Mouse (Mus musculus): ENCODE data around the gene Gm21973.

The Gm21973 gene

DNA sequence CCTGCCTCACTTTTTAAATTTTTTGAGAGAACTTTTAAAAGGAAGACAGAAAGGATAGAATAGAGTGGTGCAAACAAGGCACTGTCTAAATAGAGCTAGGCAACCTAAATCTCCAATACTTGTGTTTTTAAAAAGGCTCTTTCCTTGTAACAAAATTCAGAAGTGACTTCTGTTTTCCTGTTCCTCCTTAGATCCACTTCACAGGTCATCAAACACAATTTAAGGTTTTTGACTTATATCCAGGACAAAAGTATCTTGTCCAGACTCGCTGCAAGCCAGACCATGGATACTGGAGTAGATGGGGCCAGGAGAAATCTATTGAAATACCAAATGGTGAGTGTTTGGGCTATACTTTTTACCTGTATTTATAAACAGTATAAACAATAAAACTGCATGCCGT lies at the start of gene Gm21973:
Gene Gm21973 (plus strand): TSS at position 301 of the 400 bp plus-strand sequence.
- DNase-seq (ENCODE audit: low spot score): no peak

- DNase-seq (ENCODE audit: low spot score): no peak
Measured at GRCm38 (mm10) chr15:10276386-10276785, 48.8 kb upstream of the Gm21973 start.

GRCm38 (mm10) chr15:10277461-10277860 lies 47.7 kb upstream of the Gm21973 start:
- DNase-seq (ENCODE audit: low spot score): no peak

DNA sequence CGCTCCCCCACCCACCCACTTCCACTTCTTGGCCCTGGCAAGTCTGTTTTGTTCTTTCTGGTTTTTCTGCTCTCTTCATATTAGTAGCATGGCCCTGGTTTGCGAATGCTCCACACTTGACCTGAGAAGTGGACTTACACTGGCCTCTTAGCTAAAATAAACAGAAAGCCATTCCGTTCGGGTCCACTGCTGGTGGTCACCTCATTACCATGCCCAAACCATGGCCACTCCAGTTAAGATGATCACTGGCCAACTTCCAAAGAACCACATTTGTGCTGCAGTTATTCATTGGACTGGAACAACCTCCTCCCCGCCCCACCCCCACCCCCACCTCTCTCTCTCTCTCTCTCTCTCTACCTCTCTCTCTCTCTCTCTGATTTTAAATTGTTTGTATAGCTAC lies 43.6 kb upstream of the Gm21973 start:
- DNase-seq (ENCODE audit: low spot score): no peak

GRCm38 (mm10) chr15:10283661-10284060 lies 41.5 kb upstream of the Gm21973 start:
- DNase-seq (ENCODE audit: low spot score): no peak

DNA sequence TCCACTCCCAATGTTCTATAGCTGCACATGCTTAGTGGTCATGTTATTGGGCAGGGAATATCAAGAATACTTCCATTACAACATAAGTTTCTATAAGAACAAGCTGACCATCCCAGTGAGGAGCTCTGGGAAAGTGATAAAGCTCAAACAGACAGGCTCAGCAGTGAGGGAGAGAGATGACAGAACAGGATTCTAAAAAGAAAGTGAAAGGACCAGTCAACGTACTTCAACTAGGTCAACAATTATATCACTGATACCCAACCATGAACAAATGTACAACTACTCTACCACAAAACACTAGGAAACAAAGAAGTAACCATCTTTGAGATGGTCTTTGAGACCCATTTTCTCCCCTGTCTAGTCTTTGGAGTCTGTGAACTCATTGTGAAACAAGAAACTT lies 28.6 kb upstream of the Gm21973 start:
- DNase-seq (ENCODE audit: low spot score): no peak

- no peak for DNase-seq (ENCODE audit: low spot score)
Measured at GRCm38 (mm10) chr15:10298058-10298457, 27.1 kb upstream of the Gm21973 start.

DNA sequence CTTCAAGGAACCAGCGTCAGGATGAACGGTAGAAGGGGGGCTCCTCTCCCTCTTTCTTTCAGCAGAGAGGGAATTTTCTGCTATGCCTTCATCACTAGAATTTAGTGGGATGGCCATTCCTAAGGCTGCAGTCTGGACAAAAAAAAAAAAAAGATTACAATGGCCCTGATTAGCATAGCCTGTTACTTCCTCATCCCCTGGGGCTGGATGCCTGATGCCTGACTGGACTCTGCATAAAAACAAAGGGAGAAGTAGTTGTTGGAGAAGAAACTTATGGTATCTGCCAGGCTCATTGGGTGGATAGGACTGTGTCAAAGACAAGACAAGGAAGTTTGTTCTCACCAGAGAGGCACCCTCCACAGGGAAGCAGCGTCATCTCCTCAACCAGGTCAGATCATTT lies 25.7 kb upstream of the Gm21973 start:
- DNase-seq (ENCODE audit: low spot score): no peak

GRCm38 (mm10) chr15:10306461-10306860 lies 18.7 kb upstream of the Gm21973 start:
- DNase-seq (ENCODE audit: low spot score): no peak

DNA sequence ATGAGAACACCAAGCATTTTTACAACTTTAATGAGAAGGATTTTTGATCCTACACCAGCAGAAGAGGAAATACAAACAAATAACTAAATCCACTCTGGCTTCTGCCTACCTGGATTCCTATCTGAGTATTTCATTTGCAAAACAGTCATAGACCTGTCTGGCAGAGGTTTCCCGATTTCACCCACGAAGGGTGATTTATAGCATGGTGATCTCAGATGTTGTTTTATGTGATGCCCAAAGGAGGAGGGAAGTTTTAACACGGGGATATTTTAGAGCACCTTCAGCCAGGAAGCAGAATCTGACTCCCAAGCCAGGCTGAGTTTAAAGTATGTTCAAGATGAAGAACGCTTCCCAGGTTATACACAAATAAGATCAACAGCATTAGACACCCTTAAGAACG lies 13.4 kb upstream of the Gm21973 start:
- DNase-seq (ENCODE audit: low spot score): no peak

DNA sequence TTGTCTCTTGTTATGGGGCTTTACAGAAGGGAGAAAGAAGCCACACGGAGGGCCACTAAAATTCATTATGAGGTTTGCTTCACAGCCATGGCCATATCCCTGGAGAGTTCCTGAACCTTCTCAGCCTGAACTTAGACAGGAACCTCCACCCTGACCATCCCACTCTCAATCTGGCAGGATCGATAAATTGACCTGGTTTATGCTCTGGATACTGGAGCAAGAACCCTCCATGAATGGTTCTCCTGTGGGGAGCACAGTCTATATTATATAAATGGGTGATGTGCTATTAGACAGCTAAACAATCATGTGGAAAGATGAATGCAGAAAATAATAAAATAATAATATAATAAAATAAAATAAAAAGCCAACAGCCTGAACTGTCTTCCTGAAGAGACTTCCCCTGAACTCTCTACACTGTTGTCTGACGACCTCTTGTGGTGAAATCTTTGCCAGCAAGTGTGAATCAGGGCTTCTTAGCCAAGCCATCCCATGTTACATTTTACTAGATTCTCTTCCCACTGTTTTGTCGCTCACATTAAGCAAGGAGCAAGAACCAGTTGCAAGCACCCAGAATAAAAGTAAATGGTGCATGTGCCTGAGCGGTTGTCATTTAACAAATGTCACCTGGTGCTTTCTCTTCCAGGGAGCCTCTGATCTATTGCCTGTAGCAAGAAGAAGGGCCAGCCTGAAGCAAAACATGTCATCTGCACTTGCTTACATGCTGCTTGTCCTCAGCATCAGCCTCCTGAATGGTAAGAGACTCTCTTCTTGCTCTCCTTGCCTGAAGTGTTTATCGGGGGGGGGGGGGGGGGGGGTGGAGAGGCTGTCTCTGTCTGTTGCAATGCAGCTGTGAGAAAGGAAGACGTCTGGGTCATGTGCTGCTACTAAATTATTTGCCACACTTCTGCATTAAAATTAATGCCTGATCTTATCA lies 11.4 kb upstream of the Gm21973 start:
- DNase-seq (ENCODE audit: low spot score): no peak

DNA sequence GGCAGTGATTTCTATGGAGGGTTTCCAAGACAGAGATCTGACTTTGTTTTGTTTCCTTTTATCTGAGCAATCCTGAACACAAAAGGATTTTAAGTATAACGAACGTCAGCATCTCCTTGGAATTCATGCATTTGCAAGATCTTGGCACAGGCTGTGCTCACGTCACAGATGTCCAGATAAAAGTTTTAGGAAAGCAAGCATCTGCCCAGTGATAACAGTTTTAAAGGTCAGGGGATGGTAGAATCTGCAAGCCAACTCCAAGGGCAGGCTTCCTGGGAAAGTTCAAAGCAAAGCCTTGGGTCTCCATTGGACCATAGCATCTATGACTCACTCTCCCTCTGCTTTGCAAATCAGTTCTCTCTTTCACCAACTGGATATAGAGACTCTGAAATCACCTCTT lies 5.4 kb downstream of the Gm21973 start:
- no peak for DNase-seq (ENCODE audit: low spot score)

GRCm38 (mm10) chr15:10332566-10332965 lies 7.4 kb downstream of the Gm21973 start:
- DNase-seq (ENCODE audit: low spot score): no peak

GRCm38 (mm10) chr15:10338606-10339005 lies 13.4 kb downstream of the Gm21973 start:
- DNase-seq (ENCODE audit: low spot score): no peak

- no peak for DNase-seq (ENCODE audit: low spot score)
Measured at GRCm38 (mm10) chr15:10347044-10347443, 21.9 kb downstream of the Gm21973 start.

DNA sequence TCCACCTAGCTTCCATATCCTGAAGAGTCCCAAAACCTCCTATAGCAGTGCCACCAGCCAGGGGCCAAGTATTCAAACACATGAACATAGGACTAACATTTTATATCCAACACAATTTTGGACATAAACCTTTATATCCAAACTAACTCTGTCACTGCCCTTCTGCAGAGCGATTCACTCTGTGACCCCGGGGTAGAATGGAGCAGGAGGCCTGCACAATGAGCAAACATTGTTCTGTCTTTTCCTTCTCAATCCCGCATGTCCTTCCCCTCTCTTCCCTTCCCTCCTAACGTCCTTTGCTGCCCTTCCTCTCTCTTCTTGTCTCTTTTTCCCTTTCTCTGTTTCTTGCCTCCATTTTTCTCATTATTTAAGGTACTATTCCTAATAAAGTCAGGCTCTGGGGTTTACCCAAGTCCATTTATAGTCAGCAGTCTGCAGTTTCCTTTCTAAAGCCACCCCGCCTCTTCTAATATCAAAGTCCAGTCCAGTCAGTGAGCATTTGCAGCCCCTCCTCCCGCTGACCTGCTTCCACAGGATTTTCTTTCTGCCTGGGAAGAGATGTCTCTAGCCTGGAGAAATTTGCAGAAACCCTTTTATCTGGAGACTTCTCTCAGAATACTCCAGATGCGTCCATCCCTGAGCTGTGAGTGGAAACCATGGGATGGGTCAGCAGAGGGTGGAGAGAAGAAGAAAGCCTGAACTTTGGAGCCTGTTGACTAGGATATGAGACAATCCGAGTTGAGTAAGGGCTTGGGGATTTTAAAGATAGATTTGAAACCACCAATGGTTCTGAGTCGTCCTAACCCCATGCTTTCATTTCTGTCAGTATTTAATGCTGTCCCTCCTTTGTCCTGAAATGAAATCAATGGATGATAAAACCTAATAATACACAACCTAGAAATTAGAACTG lies 33.1 kb downstream of the Gm21973 start, which contains the start of gene Agxt2:
Gene Agxt2 (plus strand): TSS at position 494 of the 910 bp plus-strand sequence.
- DNase-seq (ENCODE audit: low spot score): no peak

DNA sequence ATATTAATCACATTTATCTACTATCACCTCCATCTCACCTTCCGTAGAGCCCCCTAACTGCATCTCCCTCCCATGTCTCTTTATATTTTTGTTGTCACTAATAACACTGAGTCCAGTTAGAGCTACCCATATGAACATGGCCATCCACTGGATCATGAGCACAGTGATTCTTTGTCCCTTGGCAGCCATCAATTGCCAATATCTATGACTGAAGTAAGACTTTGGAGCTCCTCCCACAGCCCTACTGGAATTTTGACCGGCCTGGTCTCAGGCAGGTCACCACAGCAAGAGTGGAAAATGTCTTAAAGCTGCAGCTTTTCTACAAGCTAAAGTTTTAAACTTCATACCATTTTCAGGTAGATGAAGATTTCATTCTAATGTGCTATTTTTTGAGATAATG lies 41.2 kb downstream of the Gm21973 start:
- no peak for DNase-seq (ENCODE audit: low spot score)

DNA sequence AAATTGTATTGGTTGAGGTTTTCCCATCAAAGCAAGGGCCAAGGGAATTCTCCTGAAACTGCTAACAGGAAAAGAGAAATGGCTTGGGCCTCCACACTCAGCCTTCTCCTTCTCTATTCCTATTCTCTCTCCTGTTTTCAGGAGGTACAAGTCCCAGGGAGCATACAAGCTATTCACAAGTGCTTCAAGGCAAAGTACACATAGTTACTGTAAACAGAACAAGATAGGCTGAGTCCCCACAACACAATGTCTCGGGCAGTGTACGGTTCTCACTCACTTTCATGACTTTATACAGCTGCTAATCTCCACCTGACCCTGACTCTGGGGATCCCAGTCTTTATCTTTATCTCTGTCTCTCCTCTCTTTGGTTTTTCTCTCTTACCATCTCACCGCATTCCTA lies 50.2 kb downstream of the Gm21973 start:
- DNase-seq (ENCODE audit: low spot score): no peak

DNA sequence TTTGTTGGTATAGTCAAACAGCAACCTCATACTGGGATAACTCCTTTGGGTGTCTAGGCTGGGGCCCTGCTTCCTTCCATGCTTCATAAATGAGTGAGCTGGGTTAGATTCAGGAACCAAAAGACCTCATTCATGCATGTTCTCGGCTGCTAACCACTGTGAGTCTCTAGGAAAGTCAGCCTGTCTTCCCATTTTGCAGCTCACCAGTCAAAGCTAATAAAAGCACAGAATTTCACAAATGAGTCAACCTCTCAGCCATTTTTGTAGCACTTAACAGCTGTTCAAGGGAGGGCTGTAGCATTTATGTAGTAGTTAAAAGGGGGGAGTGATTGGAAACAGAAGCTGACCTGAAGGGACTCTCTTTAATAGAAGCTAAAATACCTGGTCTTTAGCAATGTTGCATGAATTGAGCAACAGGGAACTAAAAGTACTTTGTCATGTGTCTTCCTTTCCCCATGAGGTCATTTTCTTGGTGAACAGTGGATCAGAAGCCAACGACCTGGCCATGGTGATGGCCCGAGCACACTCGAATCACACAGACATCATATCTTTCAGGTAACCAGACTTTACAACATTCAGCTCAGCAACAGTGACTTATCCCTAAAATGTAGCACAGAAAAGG lies 53.3 kb downstream of the Gm21973 start:
- DNase-seq (ENCODE audit: low spot score): no peak

DNA sequence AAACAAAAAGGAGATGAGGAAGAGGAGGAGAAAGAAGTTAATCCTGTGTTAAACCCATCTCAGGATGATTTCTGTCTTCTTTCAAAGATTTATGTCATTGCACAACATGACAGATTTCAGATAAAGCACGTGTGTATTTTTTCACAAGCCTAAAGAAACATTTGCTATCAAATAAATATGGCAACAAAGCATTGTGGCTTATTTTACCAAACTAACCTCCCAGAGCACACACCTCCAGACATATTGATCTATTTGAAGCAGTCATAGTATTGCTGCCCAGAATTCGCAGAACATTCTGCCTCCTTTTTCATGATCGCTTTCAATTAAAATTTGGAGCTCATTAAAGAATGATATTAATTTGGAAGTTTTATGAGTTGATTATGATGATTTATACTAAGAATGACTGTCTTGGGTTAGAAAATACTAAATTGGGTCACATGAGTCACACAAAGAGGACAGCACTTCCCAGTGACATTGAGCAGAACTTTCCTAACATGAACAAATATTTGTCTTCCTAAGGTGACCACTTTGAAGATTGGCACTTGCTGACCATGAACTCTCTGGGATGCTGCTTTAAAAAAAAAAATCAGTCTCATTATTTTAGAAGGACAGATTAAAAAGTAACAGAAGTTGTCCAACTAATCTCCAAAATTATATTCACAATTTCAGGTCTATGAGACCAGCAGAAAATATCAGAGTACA lies 54.7 kb downstream of the Gm21973 start:
- DNase-seq (ENCODE audit: low spot score): no peak

DNA sequence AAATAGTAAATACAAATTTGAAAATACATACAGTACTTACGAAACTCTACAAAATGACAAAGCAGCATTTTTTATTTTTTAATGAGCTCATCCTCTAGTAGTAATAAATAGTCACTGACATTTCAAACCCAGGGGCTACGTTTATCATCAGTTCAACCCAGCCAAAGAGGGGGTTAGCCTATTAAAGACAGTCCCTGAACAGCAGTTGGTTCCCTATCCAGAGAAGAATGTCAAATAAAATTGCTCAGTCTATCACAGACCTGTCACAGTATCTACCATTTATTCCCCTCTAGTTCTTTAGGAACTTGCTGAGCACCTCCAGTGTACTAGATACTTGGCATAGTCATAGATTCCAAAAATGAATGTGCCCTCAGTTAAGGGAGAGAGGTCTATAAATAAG lies 62.1 kb downstream of the Gm21973 start:
- no peak for DNase-seq (ENCODE audit: low spot score)

GRCm38 (mm10) chr15:10399795-10400194 lies 74.6 kb downstream of the Gm21973 start:
- DNase-seq (ENCODE audit: low spot score): no peak

Measured in ovary, postnatal 10 days (tissue).